Mouse (Mus musculus) spleen, postnatal 14 days (tissue): Measurements from ENCODE around the gene Cacng2.

Experiments
- DNase-seq, 2 experiments: peaks; one replicate each; pipeline ENCODE4 v3.0.0; 2021 to 2022; ENCODE audit warnings: low spot score in 2 of 2

Cacng2 gene

DNA sequence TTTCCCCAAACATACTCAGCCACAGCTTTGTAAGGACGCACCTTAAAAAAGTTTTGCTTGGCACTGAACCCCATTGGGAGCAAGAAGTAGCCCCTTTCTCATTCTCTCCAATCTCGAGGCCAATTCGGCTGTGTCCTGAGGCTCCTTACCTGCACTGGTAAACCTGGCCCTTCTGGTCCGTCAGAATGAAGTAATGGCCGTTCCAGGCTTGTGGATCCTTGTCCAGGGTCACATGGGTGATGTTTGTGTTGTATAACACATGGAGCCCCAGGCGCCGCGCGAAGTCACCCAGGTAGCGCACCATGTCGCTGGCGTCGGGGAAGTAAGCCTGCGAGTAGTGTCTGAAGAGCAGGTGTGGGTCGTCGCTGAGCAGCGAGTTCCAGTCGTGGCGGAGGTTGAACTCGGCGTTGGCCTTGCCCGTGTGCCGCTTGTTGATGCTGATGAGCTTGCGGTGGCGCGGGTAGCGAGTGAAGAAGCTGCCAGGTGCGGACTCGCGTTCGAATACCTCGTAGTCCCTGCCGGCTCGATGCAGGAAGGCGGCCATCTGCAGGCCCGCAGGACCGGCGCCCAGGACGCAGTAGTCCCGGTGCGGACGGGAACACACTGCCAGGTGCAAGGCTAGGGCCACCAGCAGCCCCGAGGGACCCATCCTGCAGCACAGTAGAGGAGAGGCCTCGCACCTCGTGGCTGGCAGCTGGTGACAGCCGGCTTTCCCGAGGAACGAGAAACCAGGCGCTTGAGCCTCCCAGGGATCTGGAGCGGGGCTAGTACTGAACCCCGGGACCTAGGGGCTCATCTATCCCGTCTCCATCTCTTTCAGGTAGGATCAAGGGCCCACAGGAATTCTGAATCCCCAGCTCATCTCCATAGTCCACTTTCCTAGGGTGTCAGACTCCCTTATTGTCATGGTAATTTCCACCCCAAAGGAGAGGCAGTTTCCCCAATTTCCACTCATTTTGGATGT, 164.1 kb downstream of the Cacng2 start:
- no peak for DNase-seq

DNA sequence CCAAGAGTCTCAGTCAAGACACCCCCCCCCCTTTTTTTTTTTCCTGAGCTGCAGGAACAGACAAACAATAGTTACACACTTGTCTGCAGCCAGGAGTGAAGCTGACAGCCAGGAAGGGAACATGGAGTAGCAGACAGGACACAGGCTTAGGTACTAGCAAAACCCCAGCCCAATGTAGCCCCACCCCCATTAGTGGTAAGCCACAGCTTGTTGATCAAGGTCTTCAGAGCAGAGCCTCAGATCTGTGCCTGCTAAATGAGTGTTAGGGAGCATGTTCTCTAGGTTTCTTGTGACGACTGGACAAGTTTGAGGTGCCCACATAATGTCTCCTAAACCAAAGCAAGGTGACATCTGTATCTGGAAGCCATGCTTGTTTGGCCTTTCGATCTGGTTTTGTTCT, 165.5 kb downstream of the Cacng2 start:
- DNase-seq = no peak

DNA sequence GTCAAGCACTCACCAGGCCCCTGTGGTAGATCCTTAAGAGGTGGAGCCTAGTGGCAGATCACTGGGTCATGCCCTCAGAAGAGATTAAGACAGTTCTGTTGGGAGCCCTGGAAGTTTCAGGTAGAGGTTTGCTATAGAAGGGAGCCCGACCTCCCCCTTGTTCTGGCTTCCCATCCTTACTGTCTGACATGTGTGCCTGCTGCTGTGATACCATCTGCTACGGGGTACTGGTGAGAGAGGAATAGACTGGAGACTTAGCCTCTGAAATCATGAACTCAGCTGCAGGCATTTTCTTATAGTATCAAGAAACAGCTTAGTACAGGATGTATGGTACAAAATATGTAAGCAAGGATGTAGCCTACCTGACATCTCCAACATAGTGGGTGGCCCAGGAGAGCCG, 166.9 kb downstream of the Cacng2 start:
- no peak for DNase-seq

- no peak for DNase-seq
Observed at GRCm38 (mm10) chr15:77949061-77949460, 170.8 kb downstream of the Cacng2 start.

DNA sequence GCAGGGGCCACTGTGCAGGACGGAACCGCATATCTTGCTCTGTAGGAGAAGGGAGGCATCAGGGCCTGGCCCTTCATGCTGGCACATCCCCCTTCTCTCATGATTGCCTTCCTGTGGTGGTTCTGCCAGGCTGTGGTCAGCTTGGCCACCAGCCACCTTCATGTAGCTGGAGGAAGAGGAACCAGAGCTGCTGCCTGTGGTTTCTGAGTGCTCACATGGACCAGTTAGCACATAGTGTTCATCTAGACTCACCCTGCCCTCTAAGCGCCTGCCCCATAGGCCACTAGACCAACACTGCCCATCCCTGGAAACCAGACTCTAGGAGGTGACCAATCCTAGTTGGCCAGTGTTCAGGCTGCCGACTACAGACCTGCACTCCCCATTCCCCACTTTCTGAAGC, 174.1 kb downstream of the Cacng2 start:
- no peak for DNase-seq
